Mouse (Mus musculus): ENCODE results near the gene Zfp362. TPM values are rescaled to one million over a fixed set of nuclear protein-coding genes. Genes with fewer than 3 reads are reported as not detected.

Zfp362 gene
- polyA plus RNA-seq, 1 experiment from 2014 or later = 32.3 TPM

GRCm38 (mm10) chr4:128745160-128745559, 60.7 kb downstream of the Zfp362 start:
- no peak overlapping the region for H3K4me2 ChIP-seq (replicated peaks; ENCODE audit: low read depth, low read length)
- H3K27ac ChIP-seq (ENCODE audit: low read length) = no peak overlapping the region
- WGBS = 89% methylated on average over 8 of the region's 8 CpGs
- H3K4me3 ChIP-seq (ENCODE audit: low read depth, low read length) = no peak overlapping the region
- H3K4me1 ChIP-seq (ENCODE audit: control insufficient read depth, insufficient read depth, low read length) = peaks cover 10% of the 10 kb centered on the region
- H3K36me3 ChIP-seq (ENCODE audit: control insufficient read depth, insufficient read depth, low read length) = peaks cover 64% of the 10 kb centered on the region
- H3K9me3 ChIP-seq (ENCODE audit: control insufficient read depth, low read depth, low read length) = no peaks in the 10 kb centered on the region
- no peak for ATAC-seq (ENCODE audit: insufficient number of reproducible peaks, insufficient read depth, low FRiP score, low read depth)
- H3K27me3 ChIP-seq (ENCODE audit: control insufficient read depth, insufficient read depth, low read length) = no peaks in the 10 kb centered on the region
- no peak overlapping the region for H3K9ac ChIP-seq (replicated peaks; ENCODE audit: low read depth, low read length)

GRCm38 (mm10) chr4:128743031-128743626, 62.7 kb downstream of the Zfp362 start:
- no peak for ATAC-seq (ENCODE audit: insufficient number of reproducible peaks, insufficient read depth, low FRiP score, low read depth)
- H3K4me2 ChIP-seq (replicated peaks; ENCODE audit: low read depth, low read length) = no peak overlapping the region
- H3K9me3 ChIP-seq (ENCODE audit: control insufficient read depth, low read depth, low read length) = no peaks in the 10 kb centered on the region
- no peak overlapping the region for H3K4me3 ChIP-seq (ENCODE audit: low read depth, low read length)
- H3K27me3 ChIP-seq (ENCODE audit: control insufficient read depth, insufficient read depth, low read length) = no peaks in the 10 kb centered on the region
- peaks cover 11% of the 10 kb centered on the region for H3K4me1 ChIP-seq (ENCODE audit: control insufficient read depth, insufficient read depth, low read length)
- H3K9ac ChIP-seq (replicated peaks; ENCODE audit: low read depth, low read length) = no peak overlapping the region
- 76% methylated on average over 12 of the region's 12 CpGs for WGBS
- H3K36me3 ChIP-seq (ENCODE audit: control insufficient read depth, insufficient read depth, low read length) = peaks cover 44% of the 10 kb centered on the region
- no peak overlapping the region for H3K27ac ChIP-seq (ENCODE audit: low read length)

DNA sequence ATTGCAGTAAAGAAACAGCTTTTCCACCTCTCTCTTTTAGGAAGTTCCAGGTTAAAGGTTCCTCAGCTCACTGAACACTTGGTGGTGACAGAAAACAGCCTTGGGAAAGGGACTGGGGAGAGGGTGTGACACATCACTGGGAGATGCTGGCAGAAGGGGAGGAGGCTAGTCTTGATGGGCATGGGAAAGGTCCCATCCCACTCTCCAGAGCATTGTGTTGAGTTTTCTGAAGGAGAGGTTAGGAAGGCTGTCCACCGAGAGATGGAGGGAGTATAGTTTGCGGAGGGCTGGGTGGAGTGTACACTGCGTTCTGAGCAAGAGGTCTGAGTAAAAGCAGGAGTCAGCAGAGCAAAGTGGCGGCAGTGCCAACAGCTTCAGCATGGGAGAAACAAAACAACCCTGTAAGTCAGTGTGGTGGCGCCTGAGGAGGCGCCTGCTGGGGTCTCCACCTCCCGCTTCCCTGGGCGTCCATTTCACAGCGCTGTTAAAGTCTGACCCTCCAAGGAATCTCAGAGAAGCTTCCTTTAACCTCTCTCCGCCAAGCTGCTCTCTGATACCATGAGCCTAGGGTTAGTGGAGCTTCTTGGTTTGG, 63.4 kb downstream of the Zfp362 start:
- no peak for ATAC-seq (ENCODE audit: insufficient number of reproducible peaks, insufficient read depth, low FRiP score, low read depth)
- H3K9ac ChIP-seq (replicated peaks; ENCODE audit: low read depth, low read length) = no peak overlapping the region; the same call in 1 of the 2 replicates
- peaks cover 16% of the 10 kb centered on the region for H3K4me1 ChIP-seq (ENCODE audit: control insufficient read depth, insufficient read depth, low read length)
- H3K9me3 ChIP-seq (ENCODE audit: control insufficient read depth, low read depth, low read length) = no peaks in the 10 kb centered on the region
- peaks cover 37% of the 10 kb centered on the region for H3K36me3 ChIP-seq (ENCODE audit: control insufficient read depth, insufficient read depth, low read length)
- H3K4me3 ChIP-seq (ENCODE audit: low read depth, low read length) = no peak overlapping the region
- WGBS = 61% methylated on average over 10 of the region's 10 CpGs
- no peaks in the 10 kb centered on the region for H3K27me3 ChIP-seq (ENCODE audit: control insufficient read depth, insufficient read depth, low read length)
- no peak overlapping the region for H3K4me2 ChIP-seq (replicated peaks; ENCODE audit: low read depth, low read length)
- no peak overlapping the region for H3K27ac ChIP-seq (ENCODE audit: low read length)

DNA sequence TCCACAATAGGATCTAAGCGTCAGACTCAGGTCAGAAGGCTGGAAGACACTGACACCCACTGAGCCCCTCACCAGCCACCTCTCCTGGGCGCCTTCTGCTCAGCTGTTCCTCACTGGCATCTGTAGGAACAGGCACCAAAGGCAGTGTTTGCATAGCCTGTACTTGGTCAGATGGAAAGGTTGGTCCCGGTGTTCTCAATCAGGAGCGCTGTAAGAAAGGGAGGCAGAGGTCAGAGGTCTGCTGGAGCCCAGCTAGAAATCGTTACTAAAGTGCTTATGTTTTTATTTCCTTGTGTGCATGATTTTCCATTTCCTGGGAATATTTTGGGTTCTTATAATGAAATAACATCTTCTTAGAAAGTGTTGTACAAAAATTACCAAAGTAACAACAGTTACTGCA, 63.9 kb downstream of the Zfp362 start:
- H3K4me3 ChIP-seq (ENCODE audit: low read depth, low read length) = no peak overlapping the region
- H3K27me3 ChIP-seq (ENCODE audit: control insufficient read depth, insufficient read depth, low read length) = no peaks in the 10 kb centered on the region
- no peak overlapping the region for H3K4me2 ChIP-seq (replicated peaks; ENCODE audit: low read depth, low read length)
- H3K27ac ChIP-seq (ENCODE audit: low read length) = no peak overlapping the region
- no peaks in the 10 kb centered on the region for H3K9me3 ChIP-seq (ENCODE audit: control insufficient read depth, low read depth, low read length)
- WGBS = 41% methylated on average over 5 of the region's 5 CpGs
- peaks cover 32% of the 10 kb centered on the region for H3K36me3 ChIP-seq (ENCODE audit: control insufficient read depth, insufficient read depth, low read length)
- H3K9ac ChIP-seq (replicated peaks; ENCODE audit: low read depth, low read length) = no peak overlapping the region
- no peak for ATAC-seq (ENCODE audit: insufficient number of reproducible peaks, insufficient read depth, low FRiP score, low read depth)
- peaks cover 21% of the 10 kb centered on the region for H3K4me1 ChIP-seq (ENCODE audit: control insufficient read depth, insufficient read depth, low read length)

DNA sequence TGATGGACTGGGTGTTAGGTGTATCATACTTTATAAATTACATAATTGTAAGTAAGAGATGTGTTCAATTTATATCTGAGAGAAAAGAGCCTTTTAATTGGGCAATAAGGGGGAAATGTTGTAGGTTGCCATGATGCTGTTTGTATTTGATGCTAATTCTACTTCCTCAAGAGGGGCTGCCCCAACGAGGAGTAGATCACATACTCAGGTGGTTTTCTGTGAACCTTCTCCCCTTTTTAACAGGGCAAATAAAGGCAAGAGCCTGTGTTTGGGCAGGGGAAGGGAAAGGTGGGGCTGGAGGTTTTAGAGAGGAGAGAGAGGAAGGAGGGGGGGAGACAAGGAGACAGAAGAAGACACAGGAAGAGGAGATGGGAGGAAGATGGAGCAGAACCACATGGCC, 65.0 kb downstream of the Zfp362 start:
- Histone ChIP-seq H3K27ac (ENCODE audit: low read length) (no peak overlapping the region; the same call in 1 of the 2 replicates), H3K9me3 (ENCODE audit: control insufficient read depth, low read depth, low read length) (no peaks in the 10 kb centered on the region), H3K4me1 (ENCODE audit: control insufficient read depth, insufficient read depth, low read length) (peaks cover 31% of the 10 kb centered on the region), H3K4me2 (replicated peaks; ENCODE audit: low read depth, low read length) (no peak overlapping the region), H3K9ac (replicated peaks; ENCODE audit: low read depth, low read length) (no peak overlapping the region), H3K4me3 (ENCODE audit: low read depth, low read length) (no peak overlapping the region), H3K27me3 (ENCODE audit: control insufficient read depth, insufficient read depth, low read length) (no peaks in the 10 kb centered on the region), H3K36me3 (ENCODE audit: control insufficient read depth, insufficient read depth, low read length) (peaks cover 24% of the 10 kb centered on the region)
- WGBS = 50% methylated on average over 1 of the region's 1 CpGs
- no peak for ATAC-seq (ENCODE audit: insufficient number of reproducible peaks, insufficient read depth, low FRiP score, low read depth)

DNA sequence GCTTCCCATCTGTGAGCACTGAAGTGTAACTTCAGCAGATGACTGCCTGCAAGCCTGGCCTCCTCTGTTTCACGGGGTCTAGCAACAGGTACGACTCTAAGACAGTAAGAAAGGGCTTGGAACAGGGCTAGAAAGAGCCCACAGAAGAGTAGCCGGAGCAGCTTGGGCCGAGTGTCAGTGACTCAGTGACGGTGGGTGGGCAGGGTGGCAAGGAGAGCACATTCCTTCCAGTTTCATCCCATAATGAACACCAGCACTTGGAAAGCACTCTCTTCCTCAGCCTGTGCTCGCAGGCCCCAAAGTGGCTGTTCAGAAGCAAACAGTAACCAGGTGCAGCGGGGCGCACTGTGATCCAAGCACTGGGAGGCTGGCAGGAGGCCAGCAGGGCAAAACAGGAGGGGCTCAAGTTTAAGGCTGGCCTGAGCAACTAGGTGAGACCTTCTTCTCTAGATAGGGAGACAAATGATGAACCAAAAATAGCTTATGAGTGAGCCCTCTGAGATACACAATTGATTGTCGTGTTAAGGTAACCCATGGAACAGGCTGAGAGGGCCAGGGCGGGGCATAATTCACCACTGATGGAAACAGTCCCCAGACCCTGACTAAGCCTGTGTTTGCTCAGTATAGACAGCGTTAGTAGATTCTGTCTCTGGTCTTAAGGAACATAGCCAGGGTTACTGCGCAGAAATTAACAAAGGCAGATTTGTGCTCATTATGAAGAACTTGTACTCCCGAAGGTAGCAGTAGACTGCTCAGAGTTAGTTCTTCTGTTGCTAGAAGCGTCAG, 67.8 kb downstream of the Zfp362 start:
- Histone ChIP-seq H3K36me3 (ENCODE audit: control insufficient read depth, insufficient read depth, low read length) (peaks cover 5% of the 10 kb centered on the region; the same call in 1 of the 2 replicates), H3K4me3 (ENCODE audit: low read depth, low read length) (no peak overlapping the region), H3K4me1 (ENCODE audit: control insufficient read depth, insufficient read depth, low read length) (peaks cover 60% of the 10 kb centered on the region), H3K27ac (ENCODE audit: low read length) (peak overlapping the region; percentile 86), H3K27me3 (ENCODE audit: control insufficient read depth, insufficient read depth, low read length) (no peaks in the 10 kb centered on the region), H3K9ac (replicated peaks; ENCODE audit: low read depth, low read length) (no peak overlapping the region), H3K4me2 (replicated peaks; ENCODE audit: low read depth, low read length) (no peak overlapping the region), H3K9me3 (ENCODE audit: control insufficient read depth, low read depth, low read length) (no peaks in the 10 kb centered on the region)
- 44% methylated on average over 14 of the region's 14 CpGs for WGBS
- ATAC-seq (ENCODE audit: insufficient number of reproducible peaks, insufficient read depth, low FRiP score, low read depth) = 0 out of 2 replicates have a peak, but pooled peaks have one; percentile 15

DNA sequence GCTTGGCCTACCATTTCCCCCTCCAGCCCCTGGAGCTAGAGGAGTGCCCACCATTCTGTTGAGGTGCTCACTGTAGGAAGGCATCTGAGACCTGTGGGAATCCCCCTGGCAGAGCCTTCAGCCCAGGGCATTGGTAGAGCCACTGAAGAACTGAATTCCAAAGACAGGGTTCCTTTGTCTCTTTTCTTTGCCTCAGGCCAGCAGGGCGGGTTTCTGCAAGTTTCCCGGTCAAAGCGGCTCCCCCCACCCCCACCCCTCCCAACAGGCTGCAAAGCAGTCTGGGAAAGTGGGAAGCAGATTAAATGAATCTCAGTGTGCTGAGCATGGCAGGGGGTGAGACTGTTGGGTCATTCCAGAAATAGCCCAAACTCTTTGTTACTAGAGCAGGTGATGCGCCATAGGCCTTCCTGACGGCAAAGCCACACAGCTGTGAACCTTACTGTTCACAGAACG, 68.7 kb downstream of the Zfp362 start:
- H3K9ac ChIP-seq (replicated peaks; ENCODE audit: low read depth, low read length) = no peak overlapping the region

DNA sequence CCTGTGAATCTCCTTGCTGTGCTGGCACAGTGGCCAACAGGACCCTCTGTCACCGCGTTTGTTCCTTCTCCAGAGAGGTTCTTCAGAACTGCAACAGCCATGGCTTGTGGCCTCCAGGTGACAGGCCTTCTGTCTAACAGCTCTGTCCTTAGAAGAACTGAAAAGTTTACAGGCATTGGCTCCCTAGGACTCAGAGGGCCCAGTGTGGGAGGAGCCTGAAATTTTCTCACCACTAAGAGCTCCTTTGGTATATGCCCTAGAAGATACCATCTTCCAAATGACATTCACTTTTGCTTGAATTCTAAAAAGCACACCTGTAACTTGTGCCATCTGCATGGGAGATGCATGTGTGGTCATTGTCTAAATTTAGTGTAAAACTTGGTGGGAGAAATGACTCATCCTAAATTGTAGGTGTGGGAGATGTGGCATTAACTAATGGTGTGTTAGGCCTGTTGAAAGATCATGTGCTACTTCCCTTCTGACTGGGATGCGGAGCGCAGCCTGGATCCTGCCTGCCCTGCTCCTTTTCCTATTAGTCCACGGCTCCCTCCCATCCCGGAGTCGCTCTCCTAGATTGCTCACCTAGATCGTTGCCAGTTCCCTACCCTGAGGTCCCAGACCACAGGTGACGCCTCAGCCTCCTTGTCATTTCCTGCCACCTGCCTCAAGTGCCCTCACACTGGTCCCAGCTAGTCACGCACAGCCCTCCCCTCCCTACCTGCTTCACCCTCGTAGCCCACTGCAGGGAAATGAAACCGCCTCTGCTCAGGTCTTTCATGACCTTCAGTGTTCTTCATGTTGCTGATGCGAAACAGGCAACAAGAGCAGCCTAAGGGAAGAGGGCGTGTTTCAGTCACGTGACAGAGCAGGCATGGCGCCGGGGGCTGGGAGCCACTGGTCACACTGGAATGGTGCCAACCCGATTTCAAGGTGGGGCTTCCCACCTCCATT, 70.8 kb downstream of the Zfp362 start:
- no peak overlapping the region for H3K4me3 ChIP-seq (ENCODE audit: low read depth, low read length)
- 69% methylated on average over 18 of the region's 18 CpGs for WGBS
- peaks cover 10% of the 10 kb centered on the region; the same call in 1 of the 2 replicates for H3K36me3 ChIP-seq (ENCODE audit: control insufficient read depth, insufficient read depth, low read length)
- peaks cover 68% of the 10 kb centered on the region for H3K4me1 ChIP-seq (ENCODE audit: control insufficient read depth, insufficient read depth, low read length)
- no peaks in the 10 kb centered on the region for H3K27me3 ChIP-seq (ENCODE audit: control insufficient read depth, insufficient read depth, low read length)
- no peak overlapping the region for H3K4me2 ChIP-seq (replicated peaks; ENCODE audit: low read depth, low read length)
- no peaks in the 10 kb centered on the region for H3K9me3 ChIP-seq (ENCODE audit: control insufficient read depth, low read depth, low read length)
- peak overlapping the region; percentile 61; the same call in 1 of the 2 replicates for H3K27ac ChIP-seq (ENCODE audit: low read length)
- no peak for ATAC-seq (ENCODE audit: insufficient number of reproducible peaks, insufficient read depth, low FRiP score, low read depth)
- H3K9ac ChIP-seq (replicated peaks; ENCODE audit: low read depth, low read length) = no peak overlapping the region

More for the DNA sequence above, 68.7 kb downstream of the Zfp362 start:
- no peak overlapping the region for H3K4me3 ChIP-seq (ENCODE audit: low read depth, low read length)
- H3K27ac ChIP-seq (ENCODE audit: low read length) = peak overlapping the region; percentile 86
- ATAC-seq (ENCODE audit: insufficient number of reproducible peaks, insufficient read depth, low FRiP score, low read depth) = no peak
- H3K27me3 ChIP-seq (ENCODE audit: control insufficient read depth, insufficient read depth, low read length) = no peaks in the 10 kb centered on the region
- H3K36me3 ChIP-seq (ENCODE audit: control insufficient read depth, insufficient read depth, low read length) = peaks cover 5% of the 10 kb centered on the region; the same call in 1 of the 2 replicates
- H3K4me2 ChIP-seq (replicated peaks; ENCODE audit: low read depth, low read length) = no peak overlapping the region
- H3K9me3 ChIP-seq (ENCODE audit: control insufficient read depth, low read depth, low read length) = no peaks in the 10 kb centered on the region
- peaks cover 62% of the 10 kb centered on the region for H3K4me1 ChIP-seq (ENCODE audit: control insufficient read depth, insufficient read depth, low read length)
- WGBS = 39% methylated on average over 6 of the region's 6 CpGs
